Mouse (Mus musculus): Measurements from ENCODE around the gene Morc3. TPM values are rescaled to one million over a fixed set of nuclear protein-coding genes. Genes with fewer than 3 reads are reported as not detected.
"Not testable (repeated sequence)": the region's sequence is repeated elsewhere in the genome, so short reads cannot be mapped to it uniquely, and the experiment has no call there.

The Morc3 gene
- total RNA-seq, 2 experiments from 2014 or later: 24.5 to 24.7 TPM

DNA sequence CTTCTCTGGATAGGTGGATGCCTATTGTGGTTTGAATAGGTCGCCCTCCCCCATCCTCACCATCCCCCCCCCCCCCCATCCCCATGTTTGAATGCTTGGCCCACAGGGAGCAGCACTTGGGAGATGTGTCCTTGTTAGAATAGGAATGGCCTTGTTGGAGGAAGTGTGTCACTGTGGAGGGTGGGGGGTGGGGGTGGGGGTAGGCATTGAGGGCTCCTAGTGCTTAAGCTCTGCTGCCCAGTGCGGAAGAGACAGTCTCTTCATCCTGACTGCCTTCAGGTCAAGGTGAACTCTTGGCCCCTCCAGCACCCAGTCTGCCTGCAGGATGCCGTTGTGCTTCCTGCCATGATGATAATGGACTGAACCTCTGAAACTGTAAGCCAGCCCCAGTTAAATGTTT, 10.2 kb upstream of the Morc3 start:
- TF ChIP-seq CTCF (IDR thresholded peaks at IDR 0.05): no peak
- Histone ChIP-seq H3K27ac (no peak overlapping the region), H3K4me3 (no peak overlapping the region)
- intact Hi-C loops (cut with DNase I): no loop called here
- DNase-seq (ENCODE audit: extremely low spot score in 1 of 2, low spot score in 2 of 2): no peak

DNA sequence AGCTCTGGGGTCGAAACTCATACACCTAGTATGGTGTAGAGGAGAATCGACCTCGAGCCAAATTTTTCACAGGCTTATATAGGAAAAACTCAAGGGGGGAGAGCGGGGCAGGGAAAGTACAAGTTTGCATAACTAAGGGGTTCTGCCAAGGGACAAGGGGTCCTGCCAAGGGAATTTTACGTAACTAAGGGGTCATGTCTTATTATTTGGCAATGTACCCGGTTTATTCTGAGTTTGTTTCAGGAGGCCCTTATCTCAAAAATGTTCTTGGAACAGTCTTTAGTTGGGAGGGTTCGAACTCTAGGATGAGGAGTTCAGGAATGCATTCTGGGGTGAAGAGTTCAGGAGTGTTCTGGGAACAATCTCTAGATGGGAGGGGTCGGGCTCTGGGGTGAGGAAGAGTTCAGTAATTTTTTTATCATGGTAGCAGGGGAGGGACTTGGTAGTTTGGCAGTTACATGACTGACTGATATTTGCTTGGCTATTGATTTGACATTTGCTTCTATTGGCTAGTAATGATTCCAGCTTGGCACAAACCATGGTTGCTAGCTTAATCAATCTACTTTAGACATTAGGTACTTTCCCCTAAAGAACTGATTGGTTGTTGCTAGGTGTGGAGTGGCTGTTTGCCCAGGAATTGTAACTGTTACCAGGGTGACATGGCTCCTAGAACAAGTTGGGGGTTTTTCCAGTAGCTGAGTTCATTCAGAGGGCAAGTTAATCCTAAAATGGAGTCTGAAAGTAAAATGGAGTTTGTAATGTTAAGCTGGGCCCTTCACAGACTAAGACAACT, 9.3 kb upstream of the Morc3 start:
- H3K4me3 ChIP-seq; intact Hi-C loops (cut with DNase I); DNase-seq (ENCODE audit: extremely low spot score in 1 of 2, low spot score in 2 of 2); H3K27ac ChIP-seq: not testable (repeated sequence)

DNA sequence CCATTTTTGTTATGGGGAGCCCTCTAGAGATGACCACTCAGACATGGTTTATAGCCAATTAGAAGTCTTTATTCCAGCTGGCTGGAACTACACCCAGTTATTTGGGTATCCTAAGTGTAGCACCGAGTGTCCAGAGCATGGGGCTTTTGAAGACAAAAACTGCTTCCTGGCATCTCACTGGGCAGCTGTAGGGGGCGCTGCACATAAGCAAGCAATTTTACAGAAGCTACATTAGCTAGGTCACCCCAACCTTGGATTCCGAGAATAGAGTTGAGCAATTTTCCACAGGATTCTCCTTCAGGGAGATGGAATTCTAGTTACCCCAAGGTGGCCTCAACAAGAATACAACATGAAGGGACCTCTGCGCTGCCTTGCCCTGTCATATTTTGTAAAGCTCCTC, 7.1 kb upstream of the Morc3 start:
- intact Hi-C loops (cut with DNase I): no loop called here
- TF ChIP-seq CTCF (IDR thresholded peaks at IDR 0.05): no peak; the same call in 1 of the 2 replicates
- DNase-seq (ENCODE audit: extremely low spot score in 1 of 2, low spot score in 2 of 2): no peak
- H3K27ac ChIP-seq: no peak overlapping the region
- no peak overlapping the region for H3K4me3 ChIP-seq

DNA sequence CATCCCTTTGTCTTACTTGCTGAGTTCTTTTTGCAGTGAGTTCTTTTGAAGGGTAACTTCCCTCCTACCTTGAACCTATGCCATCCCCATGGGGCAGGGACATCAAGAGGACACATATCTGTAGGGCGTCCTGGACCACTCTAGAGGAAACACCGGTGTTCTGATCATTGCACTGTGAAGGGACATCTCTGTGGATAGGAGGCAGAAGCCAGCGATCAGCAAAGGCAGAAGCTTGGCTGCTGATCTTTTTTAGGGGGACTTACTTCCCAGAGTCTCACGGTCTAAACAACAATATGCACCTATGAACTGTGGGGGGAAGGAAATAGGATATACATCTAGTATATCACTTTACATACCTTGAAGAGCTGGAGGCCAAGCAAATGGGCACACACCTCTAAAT, 6.5 kb upstream of the Morc3 start:
- no peak for DNase-seq (ENCODE audit: extremely low spot score in 1 of 2, low spot score in 2 of 2)
- intact Hi-C loops (cut with DNase I): no loop called here
- Histone ChIP-seq H3K27ac (no peak overlapping the region), H3K4me3 (no peak overlapping the region)
- TF ChIP-seq CTCF (IDR thresholded peaks at IDR 0.05): no peak

DNA sequence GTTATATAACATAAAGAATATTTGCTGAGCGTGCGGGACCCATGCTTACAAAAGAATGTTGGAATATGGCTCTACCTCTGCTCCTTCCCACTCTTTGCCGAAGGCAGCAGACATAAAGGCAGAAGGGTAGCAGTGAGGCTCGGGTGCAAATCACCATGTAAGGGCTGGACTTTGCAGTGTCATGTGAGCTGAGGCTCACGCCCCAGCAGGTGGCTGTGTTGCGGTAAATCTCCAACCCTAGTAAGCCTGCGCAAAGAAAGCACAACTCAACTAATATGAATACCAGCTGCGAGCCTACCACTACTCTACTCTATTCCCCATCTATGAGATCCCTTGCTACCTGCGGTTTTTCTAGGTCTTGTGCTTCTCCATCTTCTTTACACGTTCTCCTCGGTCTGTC, 5.9 kb upstream of the Morc3 start:
- intact Hi-C loops (cut with DNase I): no loop called here
- no peak for TF ChIP-seq CTCF (IDR thresholded peaks at IDR 0.05)
- H3K27ac ChIP-seq: no peak overlapping the region
- no peak overlapping the region for H3K4me3 ChIP-seq
- DNase-seq (ENCODE audit: extremely low spot score in 1 of 2, low spot score in 2 of 2): no peak

- intact Hi-C loops (cut with DNase I); H3K27ac ChIP-seq; H3K4me3 ChIP-seq; DNase-seq (ENCODE audit: extremely low spot score in 1 of 2, low spot score in 2 of 2): not testable (repeated sequence)
These were observed 5.4 kb upstream of the Morc3 start for GRCm38 (mm10) chr16:93826478-93826877.

DNA sequence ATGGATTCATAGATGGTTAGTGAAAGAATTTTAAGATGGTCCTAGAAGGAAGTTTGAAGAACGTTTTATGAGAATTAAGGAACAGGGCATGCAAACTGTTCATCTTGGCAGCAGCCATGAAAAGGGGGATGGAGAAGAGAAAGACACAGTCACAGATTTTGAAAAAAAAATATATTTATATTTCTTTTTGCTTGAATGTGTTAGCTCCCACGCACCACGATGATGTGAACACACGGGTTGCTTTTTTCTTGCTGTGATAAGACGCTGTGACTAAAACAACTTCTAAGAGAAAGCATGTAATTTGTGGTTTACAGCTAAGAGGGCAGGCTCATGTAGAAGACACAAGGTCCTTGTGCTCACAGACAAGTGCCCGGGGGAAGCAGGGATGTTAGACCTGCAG, 5.0 kb upstream of the Morc3 start:
- H3K4me3 ChIP-seq: no peak overlapping the region
- DNase-seq (ENCODE audit: extremely low spot score in 1 of 2, low spot score in 2 of 2): no peak
- intact Hi-C loops (cut with DNase I): no loop called here
- TF ChIP-seq CTCF (IDR thresholded peaks at IDR 0.05): no peak
- no peak overlapping the region for H3K27ac ChIP-seq

- H3K27ac ChIP-seq: no peak overlapping the region
- intact Hi-C loops (cut with DNase I): no loop called here
- no peak overlapping the region for H3K4me3 ChIP-seq
- no peak for DNase-seq (ENCODE audit: extremely low spot score in 1 of 2, low spot score in 2 of 2)
- TF ChIP-seq CTCF (IDR thresholded peaks at IDR 0.05): no peak
These were observed 2.4 kb upstream of the Morc3 start for GRCm38 (mm10) chr16:93829526-93829925.

DNA sequence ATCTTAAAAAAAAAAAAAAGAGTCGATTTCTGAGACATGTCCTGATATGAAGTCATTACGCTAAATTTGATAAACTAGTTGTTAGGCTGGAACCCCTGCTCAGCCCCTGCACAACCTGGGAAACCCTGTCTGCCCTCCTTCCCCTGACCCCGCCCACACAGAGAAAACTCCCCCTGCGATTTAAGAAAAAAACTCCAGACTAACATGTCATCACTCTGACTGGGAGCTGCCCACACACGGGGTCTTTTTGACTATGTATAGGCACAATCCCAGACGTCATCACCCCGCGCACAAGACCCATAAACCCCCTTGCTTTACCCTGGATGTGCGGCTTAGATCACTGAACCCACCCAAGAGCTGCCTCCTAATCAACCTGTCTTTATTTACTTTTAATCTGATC, 1.9 kb upstream of the Morc3 start:
- intact Hi-C loops (cut with DNase I): no loop called here
- no peak overlapping the region for H3K27ac ChIP-seq
- TF ChIP-seq CTCF (IDR thresholded peaks at IDR 0.05): no peak
- no peak for DNase-seq (ENCODE audit: extremely low spot score in 1 of 2, low spot score in 2 of 2)
- H3K4me3 ChIP-seq: no peak overlapping the region

DNA sequence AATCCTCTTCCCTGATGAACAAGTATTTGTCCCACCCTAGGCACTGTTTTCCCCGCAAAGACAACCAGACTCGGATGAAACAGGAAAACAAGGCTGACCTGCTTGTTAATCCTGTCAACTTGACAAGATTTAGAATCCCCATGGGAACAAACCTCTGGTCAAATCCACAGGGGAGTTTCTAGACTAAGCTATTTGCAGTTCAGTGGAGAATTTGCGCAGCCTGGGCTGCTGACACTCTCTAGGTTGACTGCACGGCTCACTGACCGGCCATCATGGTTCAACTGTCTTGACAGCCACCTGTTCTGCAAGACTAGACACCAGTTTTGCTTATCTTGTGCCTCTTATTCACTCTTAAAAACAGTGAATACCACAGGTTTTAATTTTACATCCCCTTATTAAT, 1.0 kb upstream of the Morc3 start:
- Histone ChIP-seq H3K27ac (no peak overlapping the region), H3K4me3 (no peak overlapping the region)
- intact Hi-C loops (cut with DNase I): no loop called here
- TF ChIP-seq CTCF (IDR thresholded peaks at IDR 0.05): no peak
- no peak for DNase-seq (ENCODE audit: extremely low spot score in 1 of 2, low spot score in 2 of 2)

DNA sequence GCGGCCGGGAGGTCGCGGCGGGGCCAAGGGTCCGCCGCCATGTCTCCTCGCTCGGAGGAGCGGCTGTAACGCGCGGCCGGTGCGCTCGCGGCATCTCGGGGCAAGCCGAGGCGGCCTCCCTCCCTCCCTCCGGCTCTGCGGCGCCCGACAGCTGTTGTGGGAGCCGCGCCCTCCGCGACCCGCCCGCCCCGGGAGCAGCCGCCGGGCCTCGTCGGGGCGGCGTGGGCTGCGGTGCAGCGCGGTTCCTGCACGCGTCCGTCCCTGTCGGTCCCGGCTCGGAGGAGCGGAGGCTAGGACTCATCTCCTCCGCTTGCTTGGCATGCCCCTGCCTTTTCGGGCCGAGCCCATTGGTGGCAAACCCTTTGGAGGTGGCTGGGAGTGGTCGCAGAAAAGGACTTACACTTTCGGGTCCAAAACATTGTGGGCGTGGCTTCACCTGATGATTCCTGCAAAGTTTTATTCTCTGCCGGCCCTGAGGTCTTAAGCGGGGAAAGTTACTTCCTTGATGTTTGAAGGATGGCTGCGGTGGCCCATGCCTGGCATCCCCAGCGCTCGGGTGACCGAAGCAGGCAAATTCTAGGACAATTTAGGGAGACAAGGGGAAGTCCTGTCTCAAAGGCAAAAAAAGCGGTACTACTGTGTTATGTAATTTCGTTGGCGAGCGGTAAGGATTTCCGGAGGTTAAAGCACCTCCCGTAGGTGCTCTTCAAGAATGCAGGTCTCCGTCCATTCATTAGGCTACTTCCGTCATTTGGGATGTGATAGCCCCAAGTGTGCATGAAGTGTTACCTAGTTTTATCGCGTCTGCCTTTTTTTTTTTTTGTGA, 743 bp downstream of the Morc3 start:
- Histone ChIP-seq H3K27ac (peak overlapping the region; percentile 94), H3K4me3 (peak overlapping the region; percentile 71)
- peak; percentile 17 to 28 for DNase-seq (ENCODE audit: extremely low spot score in 1 of 2, low spot score in 2 of 2)
- intact Hi-C loops (cut with DNase I): no loop called here
- no peak for TF ChIP-seq CTCF (IDR thresholded peaks at IDR 0.05)

DNA sequence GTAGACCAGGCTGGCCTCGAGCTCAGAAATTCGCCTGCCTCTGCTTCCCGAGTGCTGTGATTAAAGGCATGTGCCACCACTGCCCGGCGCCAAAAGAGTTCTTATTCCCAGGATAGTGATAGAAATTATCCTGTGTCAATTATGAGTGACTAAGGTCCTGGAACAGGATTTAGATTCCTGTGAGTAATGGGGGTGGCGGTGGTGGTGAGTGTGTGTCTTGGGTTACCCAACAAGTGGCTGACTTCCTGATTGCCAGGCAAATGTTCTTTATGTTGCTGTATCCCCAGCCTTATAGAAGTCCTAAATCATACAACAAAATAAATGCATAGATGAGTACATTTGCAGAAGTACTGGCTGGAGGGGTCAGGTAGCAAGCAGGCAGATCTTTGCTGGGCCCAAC, 1.6 kb downstream of the Morc3 start:
- DNase-seq (ENCODE audit: extremely low spot score in 1 of 2, low spot score in 2 of 2): no peak
- intact Hi-C loops (cut with DNase I): no loop called here
- H3K27ac ChIP-seq: no peak overlapping the region
- TF ChIP-seq CTCF (IDR thresholded peaks at IDR 0.05): no peak
- no peak overlapping the region for H3K4me3 ChIP-seq

All from left cerebral cortex, adult 2 months (tissue).